Mouse (Mus musculus) bone marrow macrophage, adult 2 months (primary cell): ENCODE data around the gene Olfr155. TPM values are rescaled to one million over a fixed set of nuclear protein-coding genes. Genes with fewer than 3 reads are reported as not detected.

ENCODE experiments used
- H3K27ac ChIP-seq: 2 replicates; pipeline ENCODE4 v1.5.1; 2012; ENCODE audit warnings: low read depth, low read length; ENCODE audit not compliant: insufficient read depth
- H3K4me1 ChIP-seq: 2 replicates; pipeline ENCODE4 v1.6.1; 2012; ENCODE audit warnings: low read length; ENCODE audit not compliant: control insufficient read depth, insufficient read depth
- H3K4me3 ChIP-seq: 2 replicates; pipeline ENCODE4 v1.5.1; 2012; ENCODE audit warnings: mild to moderate bottlenecking, low read length, moderate library complexity; ENCODE audit not compliant: insufficient read depth
- CTCF ChIP-seq: IDR thresholded peaks from 2 replicates; pipeline ENCODE4 v1.5.1; 2012; ENCODE audit warnings: low read depth, mild to moderate bottlenecking, low read length, moderate library complexity
- POLR2A ChIP-seq: IDR thresholded peaks from 2 replicates; pipeline ENCODE4 v1.6.1; 2012; ENCODE audit warnings: mild to moderate bottlenecking, low read depth, low read length, borderline replicate concordance
- polyA plus RNA-seq: library from polyadenylated mRNA; stranded (reverse); fragments of >200 nt; gene quantifications from 2 replicates; pipeline ENCODE4 v1.2.4, GENCODE M21; 2012; ENCODE audit not compliant: missing spikeins, insufficient read depth, insufficient read length

Olfr155 gene
- polyA plus RNA-seq, 1 experiment: not detected

- Histone ChIP-seq H3K27ac (no peak overlapping the region), H3K4me3 (no peak overlapping the region), H3K4me1 (no peaks in the 10 kb centered on the region)
- TF ChIP-seq CTCF: no peak
- no peak for TF ChIP-seq POLR2A
Measured at GRCm38 (mm10) chr4:43859886-43860285, 8.5 kb downstream of the Olfr155 start.

- Histone ChIP-seq H3K4me1 (no peaks in the 10 kb centered on the region), H3K4me3 (no peak overlapping the region), H3K27ac (no peak overlapping the region)
- TF ChIP-seq CTCF: peak; percentile 69
- no peak for TF ChIP-seq POLR2A
Measured at GRCm38 (mm10) chr4:43860744-43861519, 9.6 kb downstream of the Olfr155 start.

- H3K4me3 ChIP-seq: no peak overlapping the region
- TF ChIP-seq POLR2A: no peak
- TF ChIP-seq CTCF: no peak
- H3K27ac ChIP-seq: no peak overlapping the region
- H3K4me1 ChIP-seq: no peaks in the 10 kb centered on the region
Measured at GRCm38 (mm10) chr4:43863298-43863697, 11.9 kb downstream of the Olfr155 start.

- Histone ChIP-seq H3K27ac (no peak overlapping the region), H3K4me3 (no peak overlapping the region)
- no peak for TF ChIP-seq CTCF
- TF ChIP-seq POLR2A: no peak
Measured at GRCm38 (mm10) chr4:43869821-43870220, 18.5 kb downstream of the Olfr155 start.

GRCm38 (mm10) chr4:43874501-43874900 lies 23.1 kb downstream of the Olfr155 start:
- H3K4me3 ChIP-seq: no peak overlapping the region
- TF ChIP-seq CTCF (no peak), POLR2A (no peak)
- H3K27ac ChIP-seq: no peak overlapping the region
- 0 out of 2 replicates have a peak, but pooled peaks cover 2% of the 10 kb centered on the region for H3K4me1 ChIP-seq

More at GRCm38 (mm10) chr4:43869821-43870220, 18.5 kb downstream of the Olfr155 start:
- H3K4me1 ChIP-seq: no peaks in the 10 kb centered on the region

- H3K4me3 ChIP-seq: peak within 1 kb of the TSS; percentile 63
- H3K4me1 ChIP-seq: 0 out of 2 replicates have a peak, but pooled peaks cover 2% of the 10 kb centered on the region
- TF ChIP-seq POLR2A (no peak), CTCF (no peak)
- H3K27ac ChIP-seq: no peak within 1 kb of the TSS
Measured at GRCm38 (mm10) chr4:43875160-43875918, 24.0 kb downstream of the Olfr155 start, which contains the start of gene Reck. TSS of gene Reck (plus strand) at chr4:43875530.

GRCm38 (mm10) chr4:43875919-43876411 lies 24.6 kb downstream of the Olfr155 start:
- 0 out of 2 replicates have a peak, but pooled peaks cover 2% of the 10 kb centered on the region for H3K4me1 ChIP-seq
- peak overlapping the region; percentile 63 for H3K4me3 ChIP-seq
- TF ChIP-seq CTCF: no peak
- TF ChIP-seq POLR2A: no peak
- H3K27ac ChIP-seq: no peak overlapping the region

- Histone ChIP-seq H3K4me1 (0 out of 2 replicates have a peak, but pooled peaks cover 2% of the 10 kb centered on the region), H3K4me3 (no peak overlapping the region), H3K27ac (no peak overlapping the region)
- TF ChIP-seq CTCF (no peak), POLR2A (no peak)
Measured at GRCm38 (mm10) chr4:43877230-43877629, 25.9 kb downstream of the Olfr155 start.

- Histone ChIP-seq H3K4me1 (0 out of 2 replicates have a peak, but pooled peaks cover 2% of the 10 kb centered on the region), H3K4me3 (no peak overlapping the region), H3K27ac (no peak overlapping the region)
- no peak for TF ChIP-seq POLR2A
- no peak for TF ChIP-seq CTCF
Measured at GRCm38 (mm10) chr4:43878121-43878776, 26.9 kb downstream of the Olfr155 start.
